Mouse (Mus musculus): Measurements from ENCODE around the gene Zfp157.
A peak's percentile ranks its signal among the peaks of the same experiment; 100 is the strongest.
"Not testable (repeated sequence)": the region's sequence is repeated elsewhere in the genome, so short reads cannot be mapped to it uniquely, and the experiment has no call there.

Zfp157 gene

DNA sequence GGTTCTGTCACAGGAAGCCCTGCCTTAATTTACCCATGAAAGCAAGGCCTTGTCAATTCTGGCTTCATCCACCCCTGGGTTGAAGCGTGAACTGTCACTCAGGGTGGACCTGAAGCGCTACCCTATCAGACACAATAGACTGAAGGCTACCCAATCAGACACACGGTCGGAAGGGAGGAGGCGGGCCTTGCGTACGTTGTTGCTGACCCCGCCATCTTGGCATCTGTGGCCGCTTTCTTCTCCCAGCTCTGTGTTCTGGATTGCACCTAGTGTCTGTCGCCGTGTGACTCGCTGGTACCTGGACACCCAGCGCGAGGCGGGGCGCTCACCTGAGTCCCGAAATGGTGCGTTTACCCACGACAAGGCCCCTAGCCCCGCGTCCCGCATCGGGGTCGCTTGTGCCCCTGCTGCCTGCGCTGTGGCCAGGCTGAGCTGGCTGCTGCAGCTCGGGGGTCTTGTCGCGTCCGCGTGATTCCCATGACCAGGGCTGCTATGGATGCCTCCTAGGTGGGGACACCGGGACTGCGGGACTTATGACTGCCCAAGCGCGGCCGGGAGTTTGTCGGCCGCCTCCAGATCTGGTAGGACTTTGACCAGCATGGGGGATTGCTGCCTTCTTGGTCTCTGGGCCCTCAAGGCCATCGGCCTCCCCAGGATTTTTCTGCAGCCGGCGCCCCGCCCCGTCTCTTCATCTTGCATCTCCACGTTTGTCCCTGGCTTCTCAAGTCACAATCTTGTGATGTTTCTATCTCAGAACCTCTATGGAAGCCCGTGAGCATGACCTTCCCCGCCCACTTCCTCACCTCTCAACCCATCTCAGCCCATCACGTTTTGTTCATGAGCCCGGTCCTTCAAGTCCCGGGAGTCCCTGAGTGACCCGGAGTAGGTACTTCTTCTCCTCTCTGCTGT, at the start of gene Zfp157:
Gene Zfp157 (plus strand): TSS at position 183 of the 909 bp plus-strand sequence.
- peak; percentile 67 for DNase-seq (ENCODE audit: low read depth, low spot score)

DNA sequence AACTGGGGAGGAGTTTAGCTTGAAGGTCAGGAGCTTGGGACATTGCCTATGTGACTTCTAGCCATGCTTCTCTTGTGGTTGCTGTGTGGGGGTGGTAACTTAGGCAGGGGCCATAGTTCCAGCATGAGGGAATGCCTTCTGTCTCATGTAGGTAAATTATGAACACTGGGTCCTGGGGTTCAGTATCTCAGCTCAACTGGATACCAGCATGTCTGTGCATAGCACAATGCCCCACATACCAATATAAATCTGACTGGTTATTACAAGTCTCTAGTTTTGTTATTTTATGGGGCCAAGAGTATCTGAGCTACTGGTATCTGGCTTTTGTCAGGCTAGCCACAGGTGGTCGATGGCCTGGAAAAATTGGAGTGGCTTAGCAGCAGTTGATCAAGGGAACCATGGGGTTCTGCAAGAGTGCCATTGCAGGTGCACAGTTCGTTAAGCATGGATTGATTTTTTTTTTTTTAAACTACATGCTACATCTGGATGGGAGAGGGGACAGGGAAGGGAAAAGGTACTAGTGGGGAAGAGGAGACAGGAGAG, 43.4 kb upstream of the Zfp157 start:
- no peak for DNase-seq (ENCODE audit: low read depth, low spot score)

DNA sequence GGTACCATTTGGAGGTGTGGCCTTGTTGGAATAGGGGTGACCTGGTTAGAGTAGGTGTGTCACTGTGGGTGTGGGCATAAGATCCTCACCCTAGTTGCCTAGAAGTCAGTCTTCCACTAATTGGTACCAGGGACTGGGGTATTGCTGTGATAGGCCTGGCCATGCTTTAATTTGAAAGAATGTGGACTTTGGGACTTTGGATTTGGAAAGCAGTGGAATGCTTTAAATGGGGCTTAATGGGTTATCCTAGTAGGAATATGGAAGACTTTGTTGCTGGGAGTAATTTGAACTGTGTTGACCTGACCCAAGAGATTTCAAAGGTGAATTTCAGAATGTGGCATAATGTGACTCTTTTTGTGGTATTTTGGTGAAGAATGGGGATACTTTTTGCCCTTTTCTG, 40.8 kb upstream of the Zfp157 start:
- DNase-seq (ENCODE audit: low read depth, low spot score), result not testable (repeated sequence)

DNA sequence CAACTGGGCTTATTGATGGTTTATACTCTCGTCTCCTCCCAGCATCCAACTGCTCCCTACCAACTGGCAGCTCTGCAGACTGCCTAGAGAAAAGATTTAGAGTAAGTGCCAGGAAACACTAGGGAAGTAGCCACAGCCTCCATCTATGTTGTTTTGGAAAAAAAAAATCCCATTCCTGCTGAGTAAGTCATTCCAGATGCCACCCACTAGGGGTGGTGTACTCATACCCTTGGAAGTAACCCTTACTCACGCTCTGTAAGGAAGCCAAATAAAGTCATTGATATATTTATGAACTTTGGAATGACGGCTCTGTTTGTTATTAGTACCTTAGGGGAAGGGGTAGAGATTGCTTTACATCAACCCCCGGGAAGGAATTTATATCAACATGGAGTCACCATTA, 17.1 kb downstream of the Zfp157 start:
- no peak for DNase-seq (ENCODE audit: low read depth, low spot score)

DNA sequence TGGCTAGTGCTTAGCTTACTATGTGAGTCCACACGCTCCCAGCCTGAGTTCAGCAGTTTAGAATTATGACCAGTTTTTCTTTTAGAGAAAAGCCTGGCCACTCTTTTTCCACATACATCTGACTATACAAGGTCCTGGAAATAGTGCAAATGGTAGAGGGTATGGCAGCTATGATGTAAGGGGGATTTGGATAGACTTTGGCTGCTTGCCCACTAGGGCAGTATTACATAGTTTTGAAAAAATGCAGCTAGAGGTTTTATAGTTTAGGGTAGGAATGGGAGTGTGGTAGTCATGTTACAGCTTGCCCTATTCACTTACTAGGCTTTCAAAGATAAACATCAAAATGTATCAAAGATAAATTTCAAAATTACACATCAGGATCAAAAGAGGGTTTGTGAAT, 17.8 kb downstream of the Zfp157 start:
- DNase-seq (ENCODE audit: low read depth, low spot score), result no peak

DNA sequence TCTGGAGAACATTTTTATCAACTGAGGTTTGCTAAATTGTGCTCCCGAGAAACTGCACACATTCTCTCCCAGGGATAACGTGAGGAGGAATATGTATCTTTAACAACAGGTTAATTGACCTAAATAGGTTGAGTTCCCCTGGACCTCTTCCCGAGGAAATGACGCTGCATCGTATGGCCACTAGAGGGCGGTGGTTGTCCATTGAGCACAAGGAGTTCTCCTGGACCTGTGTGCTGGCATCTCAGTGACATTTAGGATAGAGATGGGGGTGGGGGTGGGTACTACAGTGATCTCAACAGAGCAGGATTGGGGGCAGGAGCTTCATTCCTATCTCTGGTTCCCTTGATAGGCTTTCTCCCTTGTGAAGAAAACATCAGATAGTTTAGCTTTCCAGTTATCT, 32.3 kb downstream of the Zfp157 start:
- DNase-seq (ENCODE audit: low read depth, low spot score), result peak; percentile 6

DNA sequence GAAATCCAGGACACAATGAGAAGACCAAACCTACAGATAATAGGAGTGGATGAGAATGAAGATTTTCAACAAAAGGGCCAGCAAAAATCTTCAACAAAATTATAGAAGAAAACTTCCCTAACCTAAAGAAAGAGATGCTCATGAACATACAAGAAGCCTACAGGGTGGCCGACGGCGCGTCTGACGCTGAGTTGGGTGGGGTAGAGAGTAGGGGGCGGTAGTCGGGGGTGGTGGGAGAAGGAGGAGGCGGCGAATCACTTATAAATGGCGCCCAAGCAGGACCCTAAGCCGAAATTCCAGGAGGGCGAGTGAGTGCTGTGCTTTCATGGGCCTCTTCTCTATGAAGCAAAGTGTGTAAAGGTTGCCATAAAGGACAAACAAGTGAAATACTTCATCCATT, 63.3 kb downstream of the Zfp157 start:
- DNase-seq (ENCODE audit: low read depth, low spot score), result not testable (repeated sequence)

All from c-Kit-negative CD71-positive TER-119-positive erythroid progenitor cells, embryonic 14.5 days (primary cell).